Mouse (Mus musculus): ENCODE measurements around the gene 2510039O18Rik. TPM values are rescaled to one million over a fixed set of nuclear protein-coding genes. Genes with fewer than 3 reads are reported as not detected.

Gene 2510039O18Rik
- polyA plus RNA-seq, 1 experiment from 2014 or later = 13.6 TPM

DNA sequence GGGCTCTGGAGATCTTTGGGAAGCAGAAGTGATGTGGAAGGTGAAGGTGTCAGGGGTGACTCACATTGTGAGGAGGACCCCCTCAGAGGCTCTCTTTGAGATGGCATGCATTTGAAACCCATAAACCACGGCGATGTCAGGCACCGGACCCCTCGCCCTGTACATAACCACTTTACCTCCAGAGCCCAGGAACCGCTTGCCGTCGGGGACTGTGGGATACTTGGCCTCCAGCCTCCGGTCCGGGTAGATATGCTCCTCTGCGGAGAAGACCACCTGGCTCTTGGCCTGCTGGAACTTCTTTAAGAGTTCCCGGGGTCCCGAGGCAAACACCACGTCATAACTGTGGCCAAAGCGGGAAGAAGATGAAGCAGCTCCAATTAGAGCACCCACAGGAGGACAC is 9.7 kb upstream of the 2510039O18Rik start:
- Histone ChIP-seq H3K9ac (ENCODE audit: low read depth, low read length) (no peak overlapping the region), H3K36me3 (ENCODE audit: control insufficient read depth, insufficient read depth, low read length) (no peaks in the 10 kb centered on the region), H3K27me3 (ENCODE audit: control insufficient read depth, insufficient read depth, low read length) (no peaks in the 10 kb centered on the region), H3K4me1 (replicated peaks; ENCODE audit: control insufficient read depth, insufficient read depth, low read length) (no peaks in the 10 kb centered on the region), H3K27ac (ENCODE audit: low read depth, low read length) (no peak overlapping the region), H3K4me2 (replicated peaks; ENCODE audit: low read depth, low read length) (no peak overlapping the region), H3K4me3 (ENCODE audit: low read depth, low read length) (no peak overlapping the region), H3K9me3 (ENCODE audit: control insufficient read depth, low read length) (no peaks in the 10 kb centered on the region)
- no peak for DNase-seq (ENCODE audit: low spot score)
- WGBS = 97% methylated on average over 14 of the region's 14 CpGs
- ATAC-seq (ENCODE audit: low FRiP score) = no peak

DNA sequence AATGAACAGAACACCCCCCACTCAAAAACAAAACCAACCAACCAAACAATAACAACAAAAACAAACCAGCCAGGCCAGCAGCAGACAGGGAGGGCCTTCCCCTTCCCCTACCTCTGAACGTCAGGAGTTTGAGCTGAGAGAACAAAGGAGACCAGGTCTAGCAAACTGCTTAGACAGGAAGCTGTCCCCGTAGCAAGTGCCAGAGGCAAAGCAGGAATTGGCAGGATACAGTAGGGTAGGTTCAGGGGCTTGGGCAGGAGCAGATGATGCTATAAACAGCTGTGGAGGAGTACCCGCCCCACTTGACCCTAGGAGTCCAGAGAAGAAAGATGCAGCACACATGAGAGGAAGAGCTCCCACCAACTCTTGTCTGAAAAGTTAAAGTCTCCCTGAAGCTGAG is 6.6 kb upstream of the 2510039O18Rik start:
- H3K4me2 ChIP-seq (replicated peaks; ENCODE audit: low read depth, low read length) = no peak overlapping the region
- H3K36me3 ChIP-seq (ENCODE audit: control insufficient read depth, insufficient read depth, low read length) = no peaks in the 10 kb centered on the region
- ATAC-seq (ENCODE audit: low FRiP score) (no peak), DNase-seq (ENCODE audit: low spot score) (no peak)
- H3K9ac ChIP-seq (ENCODE audit: low read depth, low read length) = no peak overlapping the region
- no peaks in the 10 kb centered on the region for H3K27me3 ChIP-seq (ENCODE audit: control insufficient read depth, insufficient read depth, low read length)
- H3K4me1 ChIP-seq (replicated peaks; ENCODE audit: control insufficient read depth, insufficient read depth, low read length) = no peaks in the 10 kb centered on the region
- no peak overlapping the region for H3K27ac ChIP-seq (ENCODE audit: low read depth, low read length)
- 49% methylated on average over 3 of the region's 3 CpGs for WGBS
- no peak overlapping the region for H3K4me3 ChIP-seq (ENCODE audit: low read depth, low read length)
- H3K9me3 ChIP-seq (ENCODE audit: control insufficient read depth, low read length) = no peaks in the 10 kb centered on the region

DNA sequence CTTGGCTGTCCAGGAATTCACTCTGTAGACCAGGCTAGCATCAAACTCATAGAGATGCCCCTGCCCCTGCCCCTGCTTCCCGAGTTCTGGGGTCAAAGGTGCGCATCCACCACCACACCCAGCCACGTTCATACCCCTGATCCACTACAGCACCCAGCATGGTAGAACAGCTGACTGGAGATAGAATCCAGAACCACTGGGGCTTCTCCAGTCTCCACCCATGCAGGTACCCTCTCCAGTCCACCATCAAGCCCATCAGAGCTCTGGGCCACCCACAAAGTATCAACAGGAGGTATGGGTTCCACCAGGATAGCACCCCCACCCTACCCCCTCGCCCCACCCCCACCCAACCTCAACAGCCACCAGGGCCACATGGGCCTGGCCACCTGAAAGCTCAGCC is 6.1 kb upstream of the 2510039O18Rik start:
- Histone ChIP-seq H3K4me3 (ENCODE audit: low read depth, low read length) (no peak overlapping the region), H3K27ac (ENCODE audit: low read depth, low read length) (no peak overlapping the region), H3K4me1 (replicated peaks; ENCODE audit: control insufficient read depth, insufficient read depth, low read length) (no peaks in the 10 kb centered on the region), H3K27me3 (ENCODE audit: control insufficient read depth, insufficient read depth, low read length) (no peaks in the 10 kb centered on the region), H3K36me3 (ENCODE audit: control insufficient read depth, insufficient read depth, low read length) (no peaks in the 10 kb centered on the region), H3K4me2 (replicated peaks; ENCODE audit: low read depth, low read length) (no peak overlapping the region), H3K9ac (ENCODE audit: low read depth, low read length) (no peak overlapping the region), H3K9me3 (ENCODE audit: control insufficient read depth, low read length) (no peaks in the 10 kb centered on the region)
- ATAC-seq (ENCODE audit: low FRiP score) (no peak), DNase-seq (ENCODE audit: low spot score) (no peak)
- WGBS = 72% methylated on average over 4 of the region's 4 CpGs

DNA sequence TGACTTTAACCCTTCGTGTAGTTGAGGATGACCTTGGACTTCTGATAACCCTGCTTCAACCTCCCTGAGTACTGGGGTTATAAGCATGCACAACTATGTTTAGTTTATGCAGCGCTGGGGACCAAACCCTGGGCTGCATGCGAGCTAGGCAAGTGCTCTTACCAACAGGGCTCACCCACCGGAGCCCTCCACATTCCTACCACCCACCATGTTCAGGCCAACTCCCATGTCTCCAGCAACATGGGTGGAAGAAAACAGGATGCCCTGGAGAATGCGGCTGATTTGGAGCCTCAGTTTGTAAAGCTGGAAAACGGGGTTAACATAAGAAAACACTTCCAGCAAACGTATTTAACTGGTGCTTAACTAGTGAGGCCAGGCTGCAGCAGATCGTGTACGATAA is 4.8 kb upstream of the 2510039O18Rik start:
- 26% methylated on average over 9 of the region's 9 CpGs for WGBS
- Histone ChIP-seq H3K27ac (ENCODE audit: low read depth, low read length) (no peak overlapping the region), H3K4me2 (replicated peaks; ENCODE audit: low read depth, low read length) (peak overlapping the region; percentile 90), H3K9me3 (ENCODE audit: control insufficient read depth, low read length) (no peaks in the 10 kb centered on the region), H3K27me3 (ENCODE audit: control insufficient read depth, insufficient read depth, low read length) (no peaks in the 10 kb centered on the region), H3K36me3 (ENCODE audit: control insufficient read depth, insufficient read depth, low read length) (no peaks in the 10 kb centered on the region), H3K4me3 (ENCODE audit: low read depth, low read length) (peak overlapping the region; percentile 62), H3K4me1 (replicated peaks; ENCODE audit: control insufficient read depth, insufficient read depth, low read length) (no peaks in the 10 kb centered on the region), H3K9ac (ENCODE audit: low read depth, low read length) (peak overlapping the region; percentile 65)
- ATAC-seq (ENCODE audit: low FRiP score) (no peak), DNase-seq (ENCODE audit: low spot score) (no peak)

DNA sequence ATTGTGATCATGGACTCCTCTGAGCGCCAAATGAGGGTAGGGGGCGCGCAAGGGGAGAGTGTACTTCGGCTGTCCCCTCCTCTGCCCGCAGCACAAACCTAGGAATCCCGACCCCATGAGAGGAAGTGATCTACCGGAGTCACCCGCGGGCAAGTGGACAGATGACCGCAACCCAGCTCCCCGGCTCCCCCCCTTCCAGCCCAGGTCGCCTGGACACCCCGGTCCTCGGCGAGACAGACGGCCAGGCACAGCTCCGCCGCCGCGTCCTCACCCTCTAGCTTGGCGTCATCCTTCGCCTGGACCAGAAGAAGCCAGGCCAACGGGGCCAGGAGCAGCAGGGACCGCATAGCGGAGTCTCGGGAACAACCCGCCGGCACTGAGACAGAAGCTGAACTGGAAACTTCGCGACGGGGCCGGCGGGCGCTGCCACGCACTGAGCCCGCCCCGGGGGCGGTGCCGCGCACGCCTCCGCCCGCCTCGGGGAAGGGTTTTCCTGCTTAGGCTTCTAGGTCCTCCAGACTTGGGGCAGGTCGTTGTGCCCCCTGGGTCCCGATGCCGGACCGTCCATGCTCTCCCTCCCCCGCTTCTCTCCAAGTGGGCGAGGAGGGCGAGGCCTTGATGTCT is 4.3 kb upstream of the 2510039O18Rik start, which contains the start of gene Plod1:
TSS of gene Plod1 (minus strand) at position 437 of the 624 bp plus-strand sequence.
- peak within 1 kb of the TSS; percentile 65 for H3K9ac ChIP-seq (ENCODE audit: low read depth, low read length)
- H3K4me1 ChIP-seq (replicated peaks; ENCODE audit: control insufficient read depth, insufficient read depth, low read length) = peaks cover under 1% of the 10 kb centered on the region; the same call in 1 of the 2 replicates
- no peaks in the 10 kb centered on the region for H3K27me3 ChIP-seq (ENCODE audit: control insufficient read depth, insufficient read depth, low read length)
- no peaks in the 10 kb centered on the region for H3K9me3 ChIP-seq (ENCODE audit: control insufficient read depth, low read length)
- H3K27ac ChIP-seq (ENCODE audit: low read depth, low read length) = peak within 1 kb of the TSS; percentile 42; the same call in 1 of the 2 replicates
- ATAC-seq (ENCODE audit: low FRiP score) (peak; percentile 50), DNase-seq (ENCODE audit: low spot score) (peak; percentile 82)
- peak within 1 kb of the TSS; percentile 90 for H3K4me2 ChIP-seq (replicated peaks; ENCODE audit: low read depth, low read length)
- H3K36me3 ChIP-seq (ENCODE audit: control insufficient read depth, insufficient read depth, low read length) = no peaks in the 10 kb centered on the region
- peak within 1 kb of the TSS; percentile 62 for H3K4me3 ChIP-seq (ENCODE audit: low read depth, low read length)
- 0% methylated on average over 46 of the region's 51 CpGs for WGBS

DNA sequence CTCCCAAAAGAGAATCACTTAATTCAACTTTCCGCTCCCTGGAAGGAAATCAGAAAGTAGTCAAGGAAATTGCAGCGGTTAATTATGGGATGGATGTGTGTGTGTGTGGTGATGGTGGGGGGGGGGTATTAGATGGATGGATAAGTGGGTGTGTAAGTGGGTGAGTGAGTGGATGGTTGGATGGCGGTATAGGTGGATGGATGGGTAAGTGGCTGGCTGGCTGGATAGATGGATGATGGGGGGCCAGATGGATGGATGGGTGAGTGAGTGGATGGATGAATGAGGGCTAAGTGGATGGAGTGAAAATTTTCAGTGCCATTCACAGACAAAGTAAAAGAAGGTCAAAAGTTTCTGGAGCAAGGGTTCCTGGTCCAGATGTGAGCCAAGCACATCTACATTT is 3.7 kb upstream of the 2510039O18Rik start:
- DNase-seq (ENCODE audit: low spot score) (no peak), ATAC-seq (ENCODE audit: low FRiP score) (no peak)
- Histone ChIP-seq H3K4me1 (replicated peaks; ENCODE audit: control insufficient read depth, insufficient read depth, low read length) (peaks cover 6% of the 10 kb centered on the region), H3K4me2 (replicated peaks; ENCODE audit: low read depth, low read length) (peak overlapping the region; percentile 90), H3K27ac (ENCODE audit: low read depth, low read length) (no peak overlapping the region), H3K4me3 (ENCODE audit: low read depth, low read length) (peak overlapping the region; percentile 62), H3K27me3 (ENCODE audit: control insufficient read depth, insufficient read depth, low read length) (no peaks in the 10 kb centered on the region), H3K9ac (ENCODE audit: low read depth, low read length) (peak overlapping the region; percentile 65; the same call in 1 of the 2 replicates), H3K9me3 (ENCODE audit: control insufficient read depth, low read length) (no peaks in the 10 kb centered on the region), H3K36me3 (ENCODE audit: control insufficient read depth, insufficient read depth, low read length) (no peaks in the 10 kb centered on the region)
- 58% methylated on average over 3 of the region's 3 CpGs for WGBS

DNA sequence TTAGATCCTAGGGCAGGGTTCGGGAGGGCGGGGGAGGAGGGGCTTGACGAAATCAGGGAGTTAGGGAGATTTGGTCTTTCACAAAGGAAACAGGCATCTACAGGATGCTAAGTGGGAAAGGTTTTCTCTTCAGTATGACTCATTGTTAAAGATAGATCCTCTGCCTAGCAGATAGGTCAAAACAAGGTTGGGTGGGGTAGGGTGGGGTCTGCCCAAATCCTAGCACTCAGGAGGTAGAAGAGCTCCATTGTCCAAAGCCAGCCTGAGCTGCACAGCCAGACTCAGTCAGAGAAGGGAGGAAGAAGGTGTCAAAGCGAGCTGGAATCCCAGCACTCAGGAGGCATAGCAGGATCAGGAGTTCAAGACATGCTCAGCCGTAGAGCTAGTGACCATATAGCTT is 3.2 kb upstream of the 2510039O18Rik start:
- no peaks in the 10 kb centered on the region for H3K9me3 ChIP-seq (ENCODE audit: control insufficient read depth, low read length)
- H3K27me3 ChIP-seq (ENCODE audit: control insufficient read depth, insufficient read depth, low read length) = no peaks in the 10 kb centered on the region
- no peak overlapping the region for H3K4me2 ChIP-seq (replicated peaks; ENCODE audit: low read depth, low read length)
- 66% methylated on average over 5 of the region's 5 CpGs for WGBS
- H3K36me3 ChIP-seq (ENCODE audit: control insufficient read depth, insufficient read depth, low read length) = no peaks in the 10 kb centered on the region
- H3K27ac ChIP-seq (ENCODE audit: low read depth, low read length) = no peak overlapping the region
- peaks cover 6% of the 10 kb centered on the region for H3K4me1 ChIP-seq (replicated peaks; ENCODE audit: control insufficient read depth, insufficient read depth, low read length)
- H3K4me3 ChIP-seq (ENCODE audit: low read depth, low read length) = no peak overlapping the region
- no peak for ATAC-seq (ENCODE audit: low FRiP score)
- H3K9ac ChIP-seq (ENCODE audit: low read depth, low read length) = no peak overlapping the region
- no peak for DNase-seq (ENCODE audit: low spot score)

DNA sequence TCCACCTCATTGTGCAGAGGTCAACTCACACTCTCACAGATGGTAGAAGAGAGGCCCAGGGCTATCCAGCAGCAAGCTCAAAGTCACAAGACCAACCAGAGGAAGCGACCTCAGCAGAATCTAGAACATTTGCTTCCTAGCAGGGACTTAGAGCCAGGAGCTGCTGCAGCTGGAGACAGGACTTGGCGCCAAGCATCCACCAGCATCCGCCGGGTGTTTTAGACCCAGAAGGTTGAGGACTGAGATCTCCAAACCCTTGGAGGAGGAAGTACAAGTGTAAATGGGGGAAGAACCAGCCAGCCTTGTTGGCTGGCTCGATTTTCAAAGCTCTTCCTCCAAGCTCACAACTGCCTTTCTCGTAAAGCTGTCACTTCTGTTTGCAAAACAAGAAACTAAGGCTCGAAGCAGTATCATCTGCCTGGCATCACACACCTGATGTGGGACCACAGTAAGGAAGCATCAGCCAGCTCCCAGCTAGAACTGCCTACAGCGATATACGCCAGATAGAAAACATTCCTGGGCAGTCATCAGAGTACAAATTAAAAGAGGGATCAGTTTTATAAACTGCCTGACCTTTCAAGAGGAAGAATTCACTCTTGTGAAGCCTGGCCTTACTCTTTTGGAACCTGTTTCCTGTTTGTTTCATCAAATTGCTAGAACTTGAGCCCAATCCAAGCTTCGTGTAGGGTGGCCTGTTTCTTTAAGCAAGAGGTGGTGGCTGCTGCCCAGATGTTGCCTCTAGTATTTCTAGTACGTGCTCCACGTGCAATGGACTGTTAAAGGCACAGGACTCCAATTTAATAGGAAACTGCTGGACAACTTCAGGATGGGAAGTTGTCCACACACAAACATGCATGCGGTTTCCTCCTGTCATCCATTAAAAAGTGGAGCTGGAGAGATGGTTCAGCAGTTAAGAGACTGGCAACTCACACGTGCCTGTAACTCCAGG is 2.3 kb upstream of the 2510039O18Rik start:
- Histone ChIP-seq H3K4me3 (ENCODE audit: low read depth, low read length) (no peak overlapping the region), H3K36me3 (ENCODE audit: control insufficient read depth, insufficient read depth, low read length) (no peaks in the 10 kb centered on the region), H3K27me3 (ENCODE audit: control insufficient read depth, insufficient read depth, low read length) (no peaks in the 10 kb centered on the region), H3K9ac (ENCODE audit: low read depth, low read length) (no peak overlapping the region), H3K27ac (ENCODE audit: low read depth, low read length) (no peak overlapping the region), H3K9me3 (ENCODE audit: control insufficient read depth, low read length) (no peaks in the 10 kb centered on the region), H3K4me1 (replicated peaks; ENCODE audit: control insufficient read depth, insufficient read depth, low read length) (peaks cover 6% of the 10 kb centered on the region), H3K4me2 (replicated peaks; ENCODE audit: low read depth, low read length) (no peak overlapping the region)
- WGBS = 72% methylated on average over 14 of the region's 14 CpGs
- ATAC-seq (ENCODE audit: low FRiP score) (no peak), DNase-seq (ENCODE audit: low spot score) (peak; percentile 12)

All from hindbrain, embryonic 11.5 days (tissue).